Mouse (Mus musculus) intestine, embryonic 14.5 days (tissue): ENCODE data around the gene Gm47955. TPM values are rescaled to one million over a fixed set of nuclear protein-coding genes. Genes with fewer than 3 reads are reported as not detected.
"Not testable (repeated sequence)": the region's sequence is repeated elsewhere in the genome, so short reads cannot be mapped to it uniquely, and the experiment has no call there.

ENCODE experiments used
- ATAC-seq: fragments of 200-750 bp; cut with Nextera tagmentation; replicated peaks from 2 replicates; pipeline ENCODE4 v1.8.0; 2017; ENCODE audit warnings: low read depth, moderate number of reproducible peaks, moderate TSS enrichment, moderate library complexity; ENCODE audit not compliant: low FRiP score, low TSS enrichment
- DNase-seq: peaks from one replicate; pipeline ENCODE4 v3.0.0-alpha.2; 2018; ENCODE audit warnings: low spot score
- H3K27ac ChIP-seq: fragments of 300-500 bp; sonication (generic); 2 replicates; pipeline ENCODE4 v1.5.1; 2014; ENCODE audit warnings: low read depth, mild to moderate bottlenecking, control low read depth
- H3K27me3 ChIP-seq: fragments of 300-500 bp; sonication (generic); replicated peaks from 2 replicates; pipeline ENCODE4 v1.6.1; 2014; ENCODE audit warnings: low read length, control low read depth; ENCODE audit not compliant: control insufficient read depth, insufficient read depth
- H3K36me3 ChIP-seq: fragments of 300-500 bp; sonication (generic); 2 replicates; pipeline ENCODE4 v1.6.1; 2014; ENCODE audit warnings: low read length, control low read depth; ENCODE audit not compliant: control insufficient read depth, insufficient read depth
- H3K4me1 ChIP-seq: fragments of 300-500 bp; sonication (generic); replicated peaks from 2 replicates; pipeline ENCODE4 v1.6.1; 2014; ENCODE audit warnings: low read length, control low read depth, mixed read lengths; ENCODE audit not compliant: control insufficient read depth, insufficient read depth
- H3K4me2 ChIP-seq: fragments of 300-500 bp; sonication (generic); 2 replicates; pipeline ENCODE4 v1.6.1; 2014; ENCODE audit warnings: low read length
- H3K4me3 ChIP-seq: fragments of 300-500 bp; sonication (generic); 2 replicates; pipeline ENCODE4 v1.5.1; 2014; ENCODE audit warnings: low read depth, low read length, control low read depth, mixed read lengths
- H3K9ac ChIP-seq: fragments of 300-500 bp; sonication (generic); 2 replicates; pipeline ENCODE4 v1.6.1; 2014; ENCODE audit warnings: mild to moderate bottlenecking, low read length
- H3K9me3 ChIP-seq: fragments of 300-500 bp; sonication (generic); 2 replicates; pipeline ENCODE4 v1.6.1; 2016; ENCODE audit warnings: low read length, control low read depth; ENCODE audit not compliant: control insufficient read depth
- WGBS: fragments of 180-500 bp; shearing (Covaris S2); extraction: QIAGEN DNeasy Blood & Tissue Kit; methylation state at CpG from one replicate; pipeline ENCODE4 v1.1.7; 2014; 5-methylcytosine and 5-hydroxymethylcytosine counted together
- polyA plus RNA-seq: library from polyadenylated mRNA; unstranded; fragments of >200 nt; fragmentation: Nextera tagmentation; extraction: Ambion mirVana; gene quantifications from 2 replicates; pipeline ENCODE4 v1.2.1, GENCODE M21; 2014

Gm47955 gene
- not detected in 2 replicates for polyA plus RNA-seq

DNA sequence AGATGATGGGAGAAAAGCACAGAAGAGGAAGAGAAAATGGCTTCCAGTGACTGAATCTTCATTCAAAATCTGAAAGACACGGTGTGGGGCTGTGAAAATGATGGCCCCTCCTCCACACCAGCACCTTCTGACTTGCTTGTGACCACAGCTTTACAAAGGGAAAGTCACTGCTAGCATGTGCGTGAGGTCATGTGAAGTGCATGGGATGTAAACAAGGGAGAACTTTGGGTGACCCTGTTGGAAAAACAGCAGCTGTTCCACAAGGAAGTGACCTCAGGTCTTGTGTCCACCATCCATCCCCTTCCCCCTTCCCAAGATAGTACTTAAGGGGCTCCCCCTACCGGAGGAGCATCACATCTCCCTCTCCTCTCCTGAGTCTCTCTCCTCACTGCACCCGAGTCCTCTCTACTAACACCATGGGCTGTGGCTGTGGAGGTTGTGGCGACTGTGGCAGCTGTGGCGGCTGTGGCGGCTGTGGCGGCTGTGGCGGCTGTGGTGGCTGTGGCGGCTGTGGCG, at the start of gene Gm47955:
Gm47955 (plus strand) TSS at position 417 of the 516 bp plus-strand sequence.
- Histone ChIP-seq H3K9ac (no peak within 1 kb of the TSS), H3K27me3 (no peaks in the 10 kb centered on the region), H3K4me2 (no peak within 1 kb of the TSS), H3K36me3 (no peaks in the 10 kb centered on the region), H3K9me3 (no peaks in the 10 kb centered on the region), H3K4me3 (no peak within 1 kb of the TSS), H3K27ac (no peak within 1 kb of the TSS), H3K4me1 (no peaks in the 10 kb centered on the region)
- no peak for ATAC-seq
- WGBS = 83% methylated on average over 11 of the region's 11 CpGs
- no peak for DNase-seq

DNA sequence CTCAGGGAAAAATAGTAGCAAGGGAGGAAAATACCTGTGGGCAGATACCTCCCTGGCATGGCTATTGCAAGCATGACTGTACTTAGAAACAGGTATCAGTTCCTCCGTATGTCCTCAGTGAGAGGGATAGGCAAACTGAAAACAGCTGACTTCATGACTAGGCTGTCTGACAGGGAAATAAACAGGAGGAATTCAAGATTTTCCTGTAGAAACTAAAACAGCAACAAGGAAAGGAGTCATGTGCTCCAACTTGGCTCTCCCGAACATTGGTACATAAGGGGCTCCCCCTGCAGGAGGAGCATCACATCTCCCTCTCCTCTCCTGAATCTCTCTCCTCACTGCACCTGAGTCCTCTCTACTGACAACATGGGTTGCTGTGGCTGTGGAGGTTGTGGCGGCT, 47.1 kb upstream of the Gm47955 start, which contains the start of gene A030005L19Rik:
A030005L19Rik (plus strand) TSS at position 301 of the 400 bp plus-strand sequence.
- Histone ChIP-seq H3K4me3 (no peak within 1 kb of the TSS), H3K4me2 (no peak within 1 kb of the TSS), H3K9ac (no peak within 1 kb of the TSS), H3K4me1 (no peaks in the 10 kb centered on the region), H3K9me3 (no peaks in the 10 kb centered on the region), H3K27me3 (no peaks in the 10 kb centered on the region), H3K27ac (no peak within 1 kb of the TSS), H3K36me3 (no peaks in the 10 kb centered on the region)
- no peak for DNase-seq
- WGBS = 93% methylated on average over 3 of the region's 3 CpGs
- ATAC-seq = no peak

DNA sequence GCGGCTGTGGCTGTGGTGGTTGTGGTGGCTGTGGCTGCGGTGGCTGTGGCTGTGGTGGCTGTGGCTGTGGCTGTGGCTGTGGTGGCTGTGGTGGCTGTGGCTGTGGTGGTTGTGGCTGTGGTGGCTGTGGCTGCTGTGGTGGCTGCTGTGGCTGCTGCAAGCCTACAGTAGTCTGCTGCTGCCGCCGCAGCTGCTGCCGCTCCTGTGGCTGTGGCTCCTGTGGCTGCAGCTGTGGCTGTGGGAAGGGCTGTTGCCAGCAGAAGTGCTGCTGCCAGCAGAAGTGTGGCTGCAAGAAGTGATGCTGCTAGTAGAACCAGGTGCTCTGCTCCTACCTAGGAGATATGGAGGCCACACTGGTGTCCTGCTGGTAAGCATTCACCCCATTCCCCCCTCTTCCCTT, 46.7 kb upstream of the Gm47955 start:
- 94% methylated on average over 5 of the region's 5 CpGs for WGBS
- not testable (repeated sequence) for H3K4me1 ChIP-seq, H3K9ac ChIP-seq, H3K4me2 ChIP-seq, ATAC-seq, H3K4me3 ChIP-seq, DNase-seq, H3K27ac ChIP-seq, H3K27me3 ChIP-seq, H3K36me3 ChIP-seq, H3K9me3 ChIP-seq

DNA sequence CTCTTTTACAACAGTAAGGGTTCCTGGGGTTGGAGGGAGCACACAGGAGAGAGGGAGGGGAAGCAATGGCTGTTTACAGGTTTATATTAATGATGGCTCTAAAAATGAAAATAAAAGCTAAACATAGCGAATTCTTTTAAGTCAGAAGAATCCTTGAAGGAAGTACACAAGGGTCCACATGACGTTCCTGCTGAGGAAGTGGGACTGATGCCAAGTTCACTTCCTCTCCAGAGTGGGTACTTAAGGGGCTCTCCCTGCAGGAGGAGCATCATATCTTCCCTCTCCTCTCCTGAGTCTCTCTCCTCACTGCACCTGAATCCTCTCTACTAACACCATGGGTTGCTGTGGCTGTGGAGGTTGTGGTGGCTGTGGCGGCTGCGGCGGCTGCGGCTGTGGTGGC, 35.4 kb upstream of the Gm47955 start, which contains the start of gene A030014E15Rik:
A030014E15Rik (plus strand) TSS at position 268 of the 400 bp plus-strand sequence.
- DNase-seq = no peak

DNA sequence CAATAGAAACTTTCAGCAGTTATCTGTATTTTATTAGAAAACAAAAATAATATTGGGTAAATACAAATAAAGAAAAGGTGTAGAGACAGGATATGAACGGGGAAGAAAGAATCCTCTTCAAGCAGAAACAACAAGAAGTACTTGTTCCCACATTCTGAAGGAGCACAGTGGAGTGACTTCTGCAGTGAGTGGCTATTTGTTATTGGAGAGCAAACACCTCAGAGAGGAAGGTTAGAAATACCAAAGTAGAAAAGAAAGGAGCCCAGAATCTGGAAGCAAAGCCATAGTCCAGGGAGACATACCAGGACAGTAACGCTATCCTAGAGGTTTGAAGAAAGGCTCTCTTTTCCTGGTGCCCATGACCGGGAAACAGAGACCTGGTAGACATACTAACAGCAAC, 29.5 kb upstream of the Gm47955 start:
- not testable (repeated sequence) for H3K9me3 ChIP-seq, ATAC-seq, H3K4me1 ChIP-seq, H3K36me3 ChIP-seq, H3K9ac ChIP-seq, H3K27ac ChIP-seq, DNase-seq, H3K4me3 ChIP-seq, H3K4me2 ChIP-seq, H3K27me3 ChIP-seq
- 84% methylated on average over 2 of the region's 3 CpGs for WGBS

More for the DNA sequence above, 35.4 kb upstream of the Gm47955 start, which contains the start of gene A030014E15Rik:
- H3K4me3 ChIP-seq = no peak within 1 kb of the TSS
- H3K36me3 ChIP-seq = no peaks in the 10 kb centered on the region
- no peak within 1 kb of the TSS for H3K4me2 ChIP-seq
- no peak within 1 kb of the TSS for H3K9ac ChIP-seq
- H3K27ac ChIP-seq = no peak within 1 kb of the TSS
- no peaks in the 10 kb centered on the region for H3K9me3 ChIP-seq
- no peak for ATAC-seq
- 73% methylated on average over 6 of the region's 6 CpGs for WGBS
- no peaks in the 10 kb centered on the region for H3K4me1 ChIP-seq
- H3K27me3 ChIP-seq = no peaks in the 10 kb centered on the region

DNA sequence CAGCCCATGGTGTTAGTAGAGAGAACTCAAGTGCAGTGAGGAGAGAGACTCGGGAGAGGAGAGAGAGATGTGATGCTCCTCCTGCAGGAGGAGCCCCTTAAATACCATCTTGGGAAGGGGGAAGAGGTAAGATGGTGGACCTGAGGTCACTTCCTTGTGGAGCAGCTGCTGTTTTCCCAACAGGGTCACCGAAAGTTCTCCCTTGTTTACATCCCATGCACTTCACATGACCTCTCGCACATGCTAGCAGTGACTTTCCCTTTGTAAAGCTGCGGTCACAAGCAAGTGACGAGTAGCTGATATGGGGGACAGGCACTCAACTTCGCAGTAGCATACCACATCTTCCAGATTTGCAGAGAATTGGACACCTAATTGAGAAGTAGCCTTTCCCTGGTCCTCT, 28.8 kb upstream of the Gm47955 start, which contains the start of gene Gm6217:
Gm6217 (minus strand) TSS at position 74 of the 400 bp plus-strand sequence.
- not testable (repeated sequence) for ATAC-seq, H3K27ac ChIP-seq, H3K4me3 ChIP-seq, H3K4me2 ChIP-seq, H3K9ac ChIP-seq, H3K36me3 ChIP-seq, H3K4me1 ChIP-seq, H3K27me3 ChIP-seq, DNase-seq, H3K9me3 ChIP-seq
- no CpG with 5 or more reads among the region's 6 CpGs for WGBS

DNA sequence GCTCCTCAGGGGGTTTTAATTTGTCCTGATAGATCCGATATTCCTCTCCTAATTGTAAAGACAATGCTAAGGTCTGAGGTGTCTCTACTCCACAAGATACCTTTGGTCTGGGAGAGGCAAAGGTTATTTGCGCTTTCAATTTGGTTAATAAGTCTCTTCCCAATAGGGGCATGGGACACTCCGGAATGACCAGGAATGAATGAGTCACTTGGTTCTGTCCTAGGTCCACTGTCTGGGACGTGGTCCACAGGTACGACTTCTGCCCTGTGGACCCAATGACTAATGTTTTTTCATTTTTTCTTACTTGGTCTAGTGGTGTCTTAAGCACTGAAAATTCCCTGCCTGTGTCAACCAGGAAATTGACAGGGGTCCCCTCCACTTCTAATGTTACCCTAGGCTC, 21.4 kb upstream of the Gm47955 start:
- no peak for DNase-seq
- peaks cover 4% of the 10 kb centered on the region; the same call in 1 of the 2 replicates for H3K9me3 ChIP-seq
- H3K4me2 ChIP-seq = no peak overlapping the region
- no peak overlapping the region for H3K4me3 ChIP-seq
- H3K27ac ChIP-seq = no peak overlapping the region
- H3K4me1 ChIP-seq = no peaks in the 10 kb centered on the region
- no peak overlapping the region for H3K9ac ChIP-seq
- 94% methylated on average over 5 of the region's 5 CpGs for WGBS
- no peaks in the 10 kb centered on the region for H3K27me3 ChIP-seq
- ATAC-seq = no peak
- H3K36me3 ChIP-seq = no peaks in the 10 kb centered on the region

DNA sequence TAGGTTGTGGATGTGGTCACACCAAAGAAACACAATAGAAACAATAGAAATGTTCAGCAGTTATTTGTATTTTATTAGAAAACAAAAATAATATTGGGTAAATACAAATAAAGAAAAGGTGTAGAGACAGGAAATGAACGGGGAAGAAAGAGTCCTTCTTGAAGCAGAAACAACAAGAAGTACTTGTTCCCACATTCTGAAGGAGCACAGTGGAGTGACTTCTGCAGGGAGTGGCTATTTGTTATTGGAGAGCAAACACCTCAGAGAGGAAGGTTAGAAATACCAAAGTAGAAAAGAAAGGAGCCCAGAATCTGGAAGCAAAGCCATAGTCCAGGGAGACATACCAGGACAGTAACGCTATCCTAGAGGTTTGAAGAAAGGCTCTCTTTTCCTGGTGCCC, 17.6 kb upstream of the Gm47955 start:
- not testable (repeated sequence) for H3K9ac ChIP-seq, H3K36me3 ChIP-seq, H3K4me3 ChIP-seq, H3K27ac ChIP-seq, H3K9me3 ChIP-seq, DNase-seq, H3K27me3 ChIP-seq, ATAC-seq, H3K4me2 ChIP-seq, H3K4me1 ChIP-seq
- 85% methylated on average over 1 of the region's 2 CpGs for WGBS

DNA sequence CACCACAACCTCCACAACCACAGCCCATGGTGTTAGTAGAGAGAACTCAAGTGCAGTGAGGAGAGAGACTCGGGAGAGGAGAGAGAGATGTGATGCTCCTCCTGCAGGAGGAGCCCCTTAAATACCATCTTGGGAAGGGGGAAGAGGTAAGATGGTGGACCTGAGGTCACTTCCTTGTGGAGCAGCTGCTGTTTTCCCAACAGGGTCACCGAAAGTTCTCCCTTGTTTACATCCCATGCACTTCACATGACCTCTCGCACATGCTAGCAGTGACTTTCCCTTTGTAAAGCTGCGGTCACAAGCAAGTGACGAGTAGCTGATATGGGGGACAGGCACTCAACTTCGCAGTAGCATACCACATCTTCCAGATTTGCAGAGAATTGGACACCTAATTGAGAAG, 16.8 kb upstream of the Gm47955 start, which contains the start of gene A030003K21Rik:
A030003K21Rik (minus strand) TSS at position 94 of the 400 bp plus-strand sequence.
- H3K9me3 ChIP-seq, H3K4me2 ChIP-seq, H3K4me3 ChIP-seq, H3K27me3 ChIP-seq, H3K36me3 ChIP-seq, H3K9ac ChIP-seq, DNase-seq, H3K4me1 ChIP-seq, H3K27ac ChIP-seq, ATAC-seq: not testable (repeated sequence)
- WGBS = no CpG with 5 or more reads among the region's 6 CpGs
